ENCODE assay signal across 18 mouse cellular contexts in genomic region chr12:34221014-34221413, GRCm38 (mm10).
DNase-seq lines count a peak whose midpoint lies in the region; ATAC-seq lines count a peak whose summit lies in the region.
"Had no signal": no experiment of that assay in that cellular context is flagged by ENCODE, and none has a peak within 500 bp of the region (broad histone marks: within the 10 kb centered on the region; RNA-seq: fewer than 3 reads in every experiment).

No protein-coding gene starts in this region.

- no peak overlapping the region for H3K4me2 ChIP-seq in hindbrain, embryonic 11.5 days (replicated peaks; ENCODE audit: low read depth, low read length)
- H3K4me2 ChIP-seq in hindbrain, embryonic 12.5 days (replicated peaks): no peak overlapping the region
- H3K4me2 ChIP-seq in embryonic facial prominence, embryonic 13.5 days: 0 out of 2 replicates have a peak overlapping the region, but pooled peaks have one; percentile 18
- H3K4me2 ChIP-seq in limb, embryonic 13.5 days (replicated peaks): peak overlapping the region; percentile 44
- H3K4me2 ChIP-seq in neural tube, embryonic 13.5 days: 0 out of 2 replicates have a peak overlapping the region, but pooled peaks have one; percentile 9
- no peak overlapping the region for H3K4me2 ChIP-seq in kidney, embryonic 16.5 days (replicated peaks; ENCODE audit: low read depth, low read length)
- H3K4me2 ChIP-seq: midbrain, embryonic 12.5 days; stomach, embryonic 15.5 days had no signal

- no peaks in the 10 kb centered on the region for H3K9me3 ChIP-seq in hindbrain, embryonic 11.5 days (ENCODE audit: control insufficient read depth, low read length)
- no peaks in the 10 kb centered on the region for H3K9me3 ChIP-seq in hindbrain, embryonic 12.5 days (replicated peaks)
- no peaks in the 10 kb centered on the region for H3K9me3 ChIP-seq in embryonic facial prominence, embryonic 13.5 days
- no peaks in the 10 kb centered on the region for H3K9me3 ChIP-seq in limb, embryonic 13.5 days
- no peaks in the 10 kb centered on the region for H3K9me3 ChIP-seq in neural tube, embryonic 13.5 days
- H3K9me3 ChIP-seq in kidney, embryonic 16.5 days (ENCODE audit: low read length): no peaks in the 10 kb centered on the region
- H3K9me3 ChIP-seq: midbrain, embryonic 12.5 days; stomach, embryonic 15.5 days had no signal

- DNase-seq in hindbrain, embryonic 11.5 days (ENCODE audit: low spot score): peak; percentile 11
- no peak for DNase-seq in lung, postnatal 25 days (ENCODE audit: low spot score)
- DNase-seq: cerebellum, adult 9-11 months; heart, adult 18-20 months; heart, postnatal 4 days; kidney, adult 8-10 months; kidney, postnatal 36 days; lung, postnatal 10 days; right cerebral cortex, adult 18-20 months had no signal

- no peak overlapping the region for H3K9ac ChIP-seq in hindbrain, embryonic 11.5 days (ENCODE audit: low read depth, low read length)
- no peak overlapping the region for H3K9ac ChIP-seq in hindbrain, embryonic 12.5 days
- H3K9ac ChIP-seq in embryonic facial prominence, embryonic 13.5 days: no peak overlapping the region
- no peak overlapping the region for H3K9ac ChIP-seq in limb, embryonic 13.5 days
- no peak overlapping the region for H3K9ac ChIP-seq in neural tube, embryonic 13.5 days
- no peak overlapping the region for H3K9ac ChIP-seq in kidney, embryonic 16.5 days (replicated peaks; ENCODE audit: low read length)
- H3K9ac ChIP-seq: midbrain, embryonic 12.5 days; stomach, embryonic 15.5 days had no signal

- H3K36me3 ChIP-seq in hindbrain, embryonic 11.5 days (ENCODE audit: control insufficient read depth, insufficient read depth, low read length): no peaks in the 10 kb centered on the region
- H3K36me3 ChIP-seq in hindbrain, embryonic 12.5 days: no peaks in the 10 kb centered on the region
- no peaks in the 10 kb centered on the region for H3K36me3 ChIP-seq in embryonic facial prominence, embryonic 13.5 days
- H3K36me3 ChIP-seq in limb, embryonic 13.5 days: no peaks in the 10 kb centered on the region
- H3K36me3 ChIP-seq in neural tube, embryonic 13.5 days: no peaks in the 10 kb centered on the region
- H3K36me3 ChIP-seq in kidney, embryonic 16.5 days (ENCODE audit: insufficient read depth, low read length): no peaks in the 10 kb centered on the region
- H3K36me3 ChIP-seq: midbrain, embryonic 12.5 days; stomach, embryonic 15.5 days had no signal

- no peak overlapping the region for H3K4me3 ChIP-seq in hindbrain, embryonic 11.5 days (ENCODE audit: low read depth, low read length)
- no peak overlapping the region for H3K4me3 ChIP-seq in hindbrain, embryonic 12.5 days
- H3K4me3 ChIP-seq in embryonic facial prominence, embryonic 13.5 days: no peak overlapping the region
- no peak overlapping the region for H3K4me3 ChIP-seq in limb, embryonic 13.5 days
- H3K4me3 ChIP-seq in neural tube, embryonic 13.5 days: no peak overlapping the region
- no peak overlapping the region for H3K4me3 ChIP-seq in kidney, embryonic 16.5 days (ENCODE audit: low read length)
- H3K4me3 ChIP-seq: midbrain, embryonic 12.5 days; stomach, embryonic 15.5 days had no signal

- no peak overlapping the region for H3K27ac ChIP-seq in hindbrain, embryonic 11.5 days (ENCODE audit: low read depth, low read length)
- H3K27ac ChIP-seq in hindbrain, embryonic 12.5 days: no peak overlapping the region
- peak overlapping the region; percentile 49; the same call in 1 of the 2 replicates for H3K27ac ChIP-seq in embryonic facial prominence, embryonic 13.5 days
- H3K27ac ChIP-seq in limb, embryonic 13.5 days: peak overlapping the region; percentile 77
- no peak overlapping the region; the same call in 1 of the 2 replicates for H3K27ac ChIP-seq in neural tube, embryonic 13.5 days (replicated peaks)
- H3K27ac ChIP-seq in kidney, embryonic 16.5 days (ENCODE audit: low read length): no peak overlapping the region
- H3K27ac ChIP-seq: midbrain, embryonic 12.5 days; stomach, embryonic 15.5 days had no signal

- WGBS in hindbrain, embryonic 11.5 days: 67% methylated on average over 9 of the region's 9 CpGs
- WGBS in hindbrain, embryonic 12.5 days: 67% methylated on average over 9 of the region's 9 CpGs
- WGBS in embryonic facial prominence, embryonic 13.5 days: 39% methylated on average over 9 of the region's 9 CpGs
- WGBS in limb, embryonic 13.5 days: 23% methylated on average over 9 of the region's 9 CpGs
- 42% methylated on average over 9 of the region's 9 CpGs for WGBS in neural tube, embryonic 13.5 days
- 44% methylated on average over 9 of the region's 9 CpGs for WGBS in kidney, embryonic 16.5 days

- no peak for ATAC-seq in hindbrain, embryonic 11.5 days (ENCODE audit: low FRiP score)
- ATAC-seq in hindbrain, embryonic 12.5 days (ENCODE audit: low FRiP score): no peak
- no peak for ATAC-seq in embryonic facial prominence, embryonic 13.5 days (ENCODE audit: insufficient number of reproducible peaks, insufficient read depth, low FRiP score, low TSS enrichment, low read depth)
- peak; percentile 64; the same call in 1 of the 2 replicates for ATAC-seq in limb, embryonic 13.5 days (ENCODE audit: low FRiP score, low read depth)
- 0 out of 2 replicates have a peak, but pooled peaks have one; percentile 15 for ATAC-seq in neural tube, embryonic 13.5 days (ENCODE audit: low read depth)
- ATAC-seq in activated CD4-positive, CD25-positive, alpha-beta regulatory T cell, adult 4 months: no peak
- ATAC-seq in kidney, embryonic 16.5 days (ENCODE audit: low FRiP score, low TSS enrichment): no peak
- ATAC-seq: forebrain, embryonic 14.5 days had no signal

- H3K27me3 ChIP-seq in hindbrain, embryonic 11.5 days (ENCODE audit: control insufficient read depth, insufficient read depth, low read length): no peaks in the 10 kb centered on the region
- H3K27me3 ChIP-seq in hindbrain, embryonic 12.5 days: no peaks in the 10 kb centered on the region
- H3K27me3 ChIP-seq in embryonic facial prominence, embryonic 13.5 days: no peaks in the 10 kb centered on the region
- no peaks in the 10 kb centered on the region for H3K27me3 ChIP-seq in limb, embryonic 13.5 days
- H3K27me3 ChIP-seq in neural tube, embryonic 13.5 days: no peaks in the 10 kb centered on the region; the same call in 1 of the 2 replicates
- H3K27me3 ChIP-seq in kidney, embryonic 16.5 days (ENCODE audit: insufficient read depth, low read length): no peaks in the 10 kb centered on the region
- H3K27me3 ChIP-seq: midbrain, embryonic 12.5 days; stomach, embryonic 15.5 days had no signal

- no peaks in the 10 kb centered on the region for H3K4me1 ChIP-seq in hindbrain, embryonic 11.5 days (replicated peaks; ENCODE audit: control insufficient read depth, insufficient read depth, low read length)
- peaks cover 7% of the 10 kb centered on the region for H3K4me1 ChIP-seq in hindbrain, embryonic 12.5 days
- peaks cover 17% of the 10 kb centered on the region for H3K4me1 ChIP-seq in embryonic facial prominence, embryonic 13.5 days
- peaks cover 34% of the 10 kb centered on the region for H3K4me1 ChIP-seq in limb, embryonic 13.5 days
- peaks cover 22% of the 10 kb centered on the region for H3K4me1 ChIP-seq in neural tube, embryonic 13.5 days (replicated peaks)
- 0 out of 2 replicates have a peak, but pooled peaks cover 8% of the 10 kb centered on the region for H3K4me1 ChIP-seq in kidney, embryonic 16.5 days (ENCODE audit: insufficient read depth, low read length)
- H3K4me1 ChIP-seq: midbrain, embryonic 12.5 days; stomach, embryonic 15.5 days had no signal

Comparison
In these comparisons a context has a peak if more than half of its experiments do, and no peak if none do; other contexts are left out.
1. ATAC-seq: peak in limb, embryonic 13.5 days (single experiment) and neural tube, embryonic 13.5 days (single experiment); none in hindbrain, embryonic 11.5 days (single experiment), hindbrain, embryonic 12.5 days (single experiment), embryonic facial prominence, embryonic 13.5 days (single experiment), activated CD4-positive, CD25-positive, alpha-beta regulatory T cell, adult 4 months (single experiment) and kidney, embryonic 16.5 days (single experiment).
2. H3K27ac ChIP-seq: peak in embryonic facial prominence, embryonic 13.5 days (single experiment) and limb, embryonic 13.5 days (single experiment); none in hindbrain, embryonic 11.5 days (single experiment), hindbrain, embryonic 12.5 days (single experiment), neural tube, embryonic 13.5 days (single experiment) and kidney, embryonic 16.5 days (single experiment).
3. H3K4me2 ChIP-seq: peak in embryonic facial prominence, embryonic 13.5 days (single experiment), limb, embryonic 13.5 days (single experiment) and neural tube, embryonic 13.5 days (single experiment); none in hindbrain, embryonic 11.5 days (single experiment), hindbrain, embryonic 12.5 days (single experiment) and kidney, embryonic 16.5 days (single experiment).